In genomic region chr3:55423640-55424397, GRCm38 (mm10) we compare ENCODE assay signal across 10 mouse cellular contexts. TPM values are rescaled to one million over a fixed set of nuclear protein-coding genes. Genes with fewer than 3 reads are reported as not detected.
DNase-seq lines count a peak whose midpoint lies in the region; ATAC-seq and TF ChIP-seq lines count a peak whose summit lies in the region.
"Had no signal": no experiment of that assay in that cellular context is flagged by ENCODE, and none has a peak within 500 bp of the region (broad histone marks: within the 10 kb centered on the region; RNA-seq: fewer than 3 reads in every experiment).

No protein-coding gene starts in this region.

- TF ChIP-seq CTCF in cerebellum, adult 2 months (IDR thresholded peaks at IDR 0.05; ENCODE audit: borderline replicate concordance, insufficient read depth, low read depth, low read length) = no peak

- H3K4me2 ChIP-seq in hindbrain, embryonic 11.5 days (replicated peaks; ENCODE audit: low read depth, low read length) = 0 out of 2 replicates have a peak overlapping the region, but pooled peaks have one; percentile 15

- H3K27me3 ChIP-seq in cerebellum, adult 2 months (ENCODE audit: control insufficient read depth, insufficient read depth, low read length) = no peaks in the 10 kb centered on the region
- no peaks in the 10 kb centered on the region for H3K27me3 ChIP-seq in hindbrain, embryonic 11.5 days (ENCODE audit: control insufficient read depth, insufficient read depth, low read length)
- no peaks in the 10 kb centered on the region for H3K27me3 ChIP-seq in midbrain, embryonic 10.5 days (ENCODE audit: low read depth, poor library complexity, severe bottlenecking)

- peaks cover 7% of the 10 kb centered on the region; the same call in 1 of the 2 replicates for H3K4me1 ChIP-seq in cerebellum, adult 2 months (ENCODE audit: control insufficient read depth, insufficient read depth, low read length)
- H3K4me1 ChIP-seq in hindbrain, embryonic 11.5 days (replicated peaks; ENCODE audit: control insufficient read depth, insufficient read depth, low read length) = peaks cover 3% of the 10 kb centered on the region
- peaks cover 47% of the 10 kb centered on the region for H3K4me1 ChIP-seq in midbrain, embryonic 10.5 days

- no peak overlapping the region for H3K4me3 ChIP-seq in cerebellum, adult 2 months (replicated peaks; ENCODE audit: insufficient read depth, low read depth, low read length)
- H3K4me3 ChIP-seq in hindbrain, embryonic 11.5 days (ENCODE audit: low read depth, low read length) = no peak overlapping the region
- peak overlapping the region; percentile 39 for H3K4me3 ChIP-seq in midbrain, embryonic 10.5 days

- no peaks in the 10 kb centered on the region for H3K9me3 ChIP-seq in hindbrain, embryonic 11.5 days (ENCODE audit: control insufficient read depth, low read length)
- no peaks in the 10 kb centered on the region for H3K9me3 ChIP-seq in midbrain, embryonic 10.5 days (replicated peaks)

- ATAC-seq in hindbrain, embryonic 11.5 days (ENCODE audit: low FRiP score) = peak; percentile 93
- no peak for ATAC-seq in erythroblast, adult 5-6 weeks (replicated peaks; ENCODE audit: low FRiP score, poor library complexity, severe bottlenecking)

- no peak for TF ChIP-seq POLR2A in cerebellum, adult 2 months (IDR thresholded peaks at IDR 0.05; ENCODE audit: borderline replicate concordance, insufficient read depth, low read length)

- H3K36me3 ChIP-seq in hindbrain, embryonic 11.5 days (ENCODE audit: control insufficient read depth, insufficient read depth, low read length) = no peaks in the 10 kb centered on the region
- H3K36me3 ChIP-seq in midbrain, embryonic 10.5 days = no peaks in the 10 kb centered on the region

- WGBS in cerebellum, adult 2 months = 32% methylated on average over 11 of the region's 11 CpGs
- 23% methylated on average over 11 of the region's 11 CpGs for WGBS in hindbrain, embryonic 11.5 days
- WGBS in midbrain, embryonic 10.5 days = 24% methylated on average over 11 of the region's 11 CpGs

- DNase-seq in cerebellum, postnatal 10 days = peak; percentile 52 to 76
- DNase-seq in cerebellum, adult 2 months = no peak
- DNase-seq in Muller cell, postnatal 12 days (ENCODE audit: inconsistent ontology term) = peak; percentile 20
- DNase-seq in hindbrain, embryonic 11.5 days (ENCODE audit: low spot score) = peak; percentile 72
- peak; percentile 33 for DNase-seq in midbrain, embryonic 10.5 days (ENCODE audit: low spot score)
- no peak for DNase-seq in c-Kit-positive CD71-positive TER-119-positive erythroid progenitor cells, embryonic 14.5 days (ENCODE audit: low spot score)
- no peak for DNase-seq in lung, postnatal 36 days

- H3K27ac ChIP-seq in cerebellum, adult 2 months (ENCODE audit: insufficient read depth, low read length) = no peak overlapping the region
- H3K27ac ChIP-seq in hindbrain, embryonic 11.5 days (ENCODE audit: low read depth, low read length) = 0 out of 2 replicates have a peak overlapping the region, but pooled peaks have one; percentile 47
- peak overlapping the region; percentile 64; the same call in 1 of the 2 replicates for H3K27ac ChIP-seq in midbrain, embryonic 10.5 days (replicated peaks)

- H3K9ac ChIP-seq in hindbrain, embryonic 11.5 days (ENCODE audit: low read depth, low read length) = no peak overlapping the region

RNA-seq across cellular contexts. Expression of gene Gm21954, which starts 48.2 kb away (rescaled TPM):
- polyA plus RNA-seq in cerebellum, adult 2 months (2012; rRNA removed) = not detected in 2 replicates
- polyA plus RNA-seq in hindbrain, embryonic 11.5 days (2014; fragmentation: Nextera tagmentation; extraction: Ambion mirVana) = not detected in 2 replicates
- polyA plus RNA-seq in midbrain, embryonic 10.5 days (2016; fragmentation: Nextera tagmentation; extraction: Ambion mirVana) = not detected in 2 replicates
- total RNA-seq in erythroblast, adult 5-6 weeks (2015; ENCODE audit: low replicate concordance) = not detected in 2 replicates
- total RNA-seq in erythroblast, adult 5-6 weeks (2017; ENCODE audit: low replicate concordance) = not detected in 2 replicates
- total RNA-seq: layer of hippocampus, postnatal 25 days had no signal
- polyA plus RNA-seq: spleen, adult 2 months had no signal

Comparison
In these comparisons a context has a peak if more than half of its experiments do, and no peak if none do; other contexts are left out.
1. DNase-seq: peak in cerebellum, postnatal 10 days (2 of 2), Muller cell, postnatal 12 days (single experiment), hindbrain, embryonic 11.5 days (single experiment) and midbrain, embryonic 10.5 days (single experiment); none in cerebellum, adult 2 months (0 of 2), c-Kit-positive CD71-positive TER-119-positive erythroid progenitor cells, embryonic 14.5 days (single experiment) and lung, postnatal 36 days (single experiment).